Mouse (Mus musculus): Measurements from ENCODE around the gene Kl. TPM values are rescaled to one million over a fixed set of nuclear protein-coding genes. Genes with fewer than 3 reads are reported as not detected.

Gene Kl
- polyA plus RNA-seq, 1 experiment: 0.65 TPM

GRCm38 (mm10) chr5:150951325-150951724 lies 1.1 kb upstream of the Kl start:
- no peaks in the 10 kb centered on the region for H3K4me1 ChIP-seq (ENCODE audit: control insufficient read depth, insufficient read depth, low read length)
- WGBS: 79% methylated on average over 7 of the region's 7 CpGs
- H3K27ac ChIP-seq (ENCODE audit: control insufficient read depth, insufficient read depth, low read depth, low read length, poor library complexity): no peak overlapping the region
- H3K4me3 ChIP-seq (replicated peaks; ENCODE audit: control insufficient read depth, low read depth, low read length): no peak overlapping the region
- TF ChIP-seq CTCF (IDR thresholded peaks at IDR 0.05; ENCODE audit: control insufficient read depth, insufficient read depth, low read length) (no peak), POLR2A (IDR thresholded peaks at IDR 0.05; ENCODE audit: borderline replicate concordance, control insufficient read depth, low read depth, low read length) (no peak)

GRCm38 (mm10) chr5:150952669-150953521 lies 488 bp downstream of the Kl start:
- H3K4me1 ChIP-seq (ENCODE audit: control insufficient read depth, insufficient read depth, low read length): no peaks in the 10 kb centered on the region
- TF ChIP-seq CTCF (IDR thresholded peaks at IDR 0.05; ENCODE audit: control insufficient read depth, insufficient read depth, low read length) (no peak), POLR2A (IDR thresholded peaks at IDR 0.05; ENCODE audit: borderline replicate concordance, control insufficient read depth, low read depth, low read length) (no peak)
- WGBS: 6% methylated on average over 84 of the region's 89 CpGs
- H3K27ac ChIP-seq (ENCODE audit: control insufficient read depth, insufficient read depth, low read depth, low read length, poor library complexity): no peak overlapping the region
- H3K4me3 ChIP-seq (replicated peaks; ENCODE audit: control insufficient read depth, low read depth, low read length): no peak overlapping the region

GRCm38 (mm10) chr5:150954791-150955190 lies 2.4 kb downstream of the Kl start:
- Histone ChIP-seq H3K4me3 (replicated peaks; ENCODE audit: control insufficient read depth, low read depth, low read length) (no peak overlapping the region), H3K27ac (ENCODE audit: control insufficient read depth, insufficient read depth, low read depth, low read length, poor library complexity) (no peak overlapping the region), H3K4me1 (ENCODE audit: control insufficient read depth, insufficient read depth, low read length) (no peaks in the 10 kb centered on the region)
- WGBS: 83% methylated on average over 9 of the region's 9 CpGs
- TF ChIP-seq CTCF (IDR thresholded peaks at IDR 0.05; ENCODE audit: control insufficient read depth, insufficient read depth, low read length): no peak
- TF ChIP-seq POLR2A (IDR thresholded peaks at IDR 0.05; ENCODE audit: borderline replicate concordance, control insufficient read depth, low read depth, low read length): no peak

GRCm38 (mm10) chr5:150959861-150960260 lies 7.5 kb downstream of the Kl start:
- H3K4me3 ChIP-seq (replicated peaks; ENCODE audit: control insufficient read depth, low read depth, low read length): no peak overlapping the region
- WGBS: 67% methylated on average over 1 of the region's 1 CpGs
- TF ChIP-seq POLR2A (IDR thresholded peaks at IDR 0.05; ENCODE audit: borderline replicate concordance, control insufficient read depth, low read depth, low read length): no peak
- TF ChIP-seq CTCF (IDR thresholded peaks at IDR 0.05; ENCODE audit: control insufficient read depth, insufficient read depth, low read length): no peak
- no peaks in the 10 kb centered on the region for H3K4me1 ChIP-seq (ENCODE audit: control insufficient read depth, insufficient read depth, low read length)
- no peak overlapping the region for H3K27ac ChIP-seq (ENCODE audit: control insufficient read depth, insufficient read depth, low read depth, low read length, poor library complexity)

GRCm38 (mm10) chr5:150961615-150962014 lies 9.2 kb downstream of the Kl start:
- TF ChIP-seq CTCF (IDR thresholded peaks at IDR 0.05; ENCODE audit: control insufficient read depth, insufficient read depth, low read length) (no peak), POLR2A (IDR thresholded peaks at IDR 0.05; ENCODE audit: borderline replicate concordance, control insufficient read depth, low read depth, low read length) (no peak)
- no peak overlapping the region for H3K27ac ChIP-seq (ENCODE audit: control insufficient read depth, insufficient read depth, low read depth, low read length, poor library complexity)
- H3K4me1 ChIP-seq (ENCODE audit: control insufficient read depth, insufficient read depth, low read length): no peaks in the 10 kb centered on the region
- no peak overlapping the region for H3K4me3 ChIP-seq (replicated peaks; ENCODE audit: control insufficient read depth, low read depth, low read length)
- 65% methylated on average over 1 of the region's 1 CpGs for WGBS

- 87% methylated on average over 1 of the region's 1 CpGs for WGBS
These were observed 10.3 kb downstream of the Kl start for GRCm38 (mm10) chr5:150962756-150963155.

GRCm38 (mm10) chr5:150967925-150968324 lies 15.5 kb downstream of the Kl start:
- TF ChIP-seq CTCF (IDR thresholded peaks at IDR 0.05; ENCODE audit: control insufficient read depth, insufficient read depth, low read length) (no peak), POLR2A (IDR thresholded peaks at IDR 0.05; ENCODE audit: borderline replicate concordance, control insufficient read depth, low read depth, low read length) (no peak)

More at GRCm38 (mm10) chr5:150962756-150963155, 10.3 kb downstream of the Kl start:
- TF ChIP-seq POLR2A (IDR thresholded peaks at IDR 0.05; ENCODE audit: borderline replicate concordance, control insufficient read depth, low read depth, low read length) (no peak), CTCF (IDR thresholded peaks at IDR 0.05; ENCODE audit: control insufficient read depth, insufficient read depth, low read length) (no peak)
- Histone ChIP-seq H3K27ac (ENCODE audit: control insufficient read depth, insufficient read depth, low read depth, low read length, poor library complexity) (no peak overlapping the region), H3K4me1 (ENCODE audit: control insufficient read depth, insufficient read depth, low read length) (no peaks in the 10 kb centered on the region), H3K4me3 (replicated peaks; ENCODE audit: control insufficient read depth, low read depth, low read length) (no peak overlapping the region)

GRCm38 (mm10) chr5:150970551-150970950 lies 18.1 kb downstream of the Kl start:
- WGBS: 26% methylated on average over 3 of the region's 3 CpGs
- H3K4me1 ChIP-seq (ENCODE audit: control insufficient read depth, insufficient read depth, low read length): no peaks in the 10 kb centered on the region
- TF ChIP-seq CTCF (IDR thresholded peaks at IDR 0.05; ENCODE audit: control insufficient read depth, insufficient read depth, low read length): no peak
- no peak for TF ChIP-seq POLR2A (IDR thresholded peaks at IDR 0.05; ENCODE audit: borderline replicate concordance, control insufficient read depth, low read depth, low read length)
- no peak overlapping the region for H3K27ac ChIP-seq (ENCODE audit: control insufficient read depth, insufficient read depth, low read depth, low read length, poor library complexity)
- no peak overlapping the region for H3K4me3 ChIP-seq (replicated peaks; ENCODE audit: control insufficient read depth, low read depth, low read length)

More at GRCm38 (mm10) chr5:150967925-150968324, 15.5 kb downstream of the Kl start:
- no peaks in the 10 kb centered on the region for H3K4me1 ChIP-seq (ENCODE audit: control insufficient read depth, insufficient read depth, low read length)
- 83% methylated on average over 2 of the region's 2 CpGs for WGBS
- no peak overlapping the region for H3K4me3 ChIP-seq (replicated peaks; ENCODE audit: control insufficient read depth, low read depth, low read length)
- no peak overlapping the region for H3K27ac ChIP-seq (ENCODE audit: control insufficient read depth, insufficient read depth, low read depth, low read length, poor library complexity)
